Mouse (Mus musculus): ENCODE data around the gene Hhipl1. TPM values are rescaled to one million over a fixed set of nuclear protein-coding genes. Genes with fewer than 3 reads are reported as not detected.

Hhipl1 gene
- polyA plus RNA-seq, 1 experiment: 1.6 TPM

DNA sequence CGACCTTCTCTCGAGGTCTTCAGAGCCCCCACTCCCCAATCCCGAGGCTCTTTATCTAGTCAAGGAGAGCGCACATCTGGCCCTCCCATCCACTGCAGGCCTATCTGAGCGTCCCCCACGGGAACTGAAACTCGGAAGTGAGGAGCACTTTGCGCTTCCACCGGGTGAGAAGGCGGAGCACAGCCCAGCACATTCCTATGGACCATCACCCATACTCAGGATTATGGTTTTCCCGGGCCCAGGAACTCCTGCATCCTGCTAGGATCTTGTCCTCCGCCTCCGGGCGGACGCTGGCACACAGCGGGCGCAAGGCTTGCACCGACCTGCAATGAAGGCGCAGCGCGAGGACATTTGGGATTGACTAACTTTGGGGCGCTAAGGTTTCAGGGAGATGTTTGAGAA is 27.4 kb downstream of the Hhipl1 start:
- H3K27me3 ChIP-seq (ENCODE audit: control insufficient read depth, insufficient read depth, insufficient read length): no peaks in the 10 kb centered on the region
- no peaks in the 10 kb centered on the region for H3K79me2 ChIP-seq (ENCODE audit: control insufficient read depth, insufficient read depth)
- no peak for TF ChIP-seq CTCF (IDR thresholded peaks at IDR 0.05; ENCODE audit: control insufficient read depth, insufficient read depth, insufficient read length)
- no peak for TF ChIP-seq MYOG (IDR thresholded peaks at IDR 0.05; ENCODE audit: control insufficient read depth, extremely low read depth, insufficient read length)
- TF ChIP-seq USF1 (IDR thresholded peaks at IDR 0.05; ENCODE audit: low read depth): no peak
- no peak for TF ChIP-seq MAX (IDR thresholded peaks at IDR 0.05)
- no peak for TF ChIP-seq CEBPB (IDR thresholded peaks at IDR 0.05; ENCODE audit: low read depth)
- TF ChIP-seq FOSL1 (IDR thresholded peaks at IDR 0.05; ENCODE audit: insufficient read depth, low read length, poor library complexity, severe bottlenecking): no peak
- TF ChIP-seq MYOD1 (IDR thresholded peaks at IDR 0.05; ENCODE audit: control insufficient read depth, insufficient read length, low read depth): no peak
- H3K79me3 ChIP-seq (ENCODE audit: low read depth): no peaks in the 10 kb centered on the region
- H3K4me3 ChIP-seq (ENCODE audit: insufficient read depth, poor library complexity, severe bottlenecking): peak overlapping the region; percentile 8
- H3K36me3 ChIP-seq (ENCODE audit: control insufficient read depth, insufficient read depth): no peaks in the 10 kb centered on the region
- H3ac ChIP-seq (ENCODE audit: control insufficient read depth, insufficient read length, low read depth): peak overlapping the region; percentile 51

DNA sequence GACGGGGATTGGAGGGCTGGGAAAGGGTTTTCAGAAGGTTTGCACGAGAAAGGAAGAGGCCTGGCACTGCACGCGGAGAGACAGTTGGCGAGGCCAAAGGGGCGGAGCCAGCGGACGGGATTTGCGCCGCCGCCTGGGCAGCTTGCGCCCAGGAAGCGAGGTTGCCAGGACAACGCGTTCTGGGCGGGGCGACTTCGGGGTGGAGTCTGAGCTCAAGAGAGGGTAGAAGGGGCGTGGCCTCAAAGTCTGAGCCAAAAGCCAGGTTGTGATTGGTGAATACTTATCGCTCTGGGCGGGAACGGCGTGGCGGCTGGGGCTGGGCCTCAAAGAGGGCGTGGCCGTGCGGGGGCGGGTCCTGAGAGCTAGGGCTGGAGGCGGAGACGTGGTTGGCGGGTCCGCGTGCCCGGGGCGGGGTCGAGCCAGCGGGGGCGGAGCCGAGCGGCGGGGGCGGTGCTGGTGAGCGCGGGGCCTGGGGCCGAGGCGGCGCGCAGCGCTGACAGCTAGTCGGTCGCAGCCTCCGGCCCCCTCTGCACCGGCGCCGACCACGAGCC is 27.9 kb downstream of the Hhipl1 start, which contains the start of gene Cyp46a1:
Gene Cyp46a1 (plus strand): TSS at position 487 of the 551 bp plus-strand sequence.
- TF ChIP-seq CTCF (IDR thresholded peaks at IDR 0.05; ENCODE audit: control insufficient read depth, insufficient read depth, insufficient read length) (no peak), MAX (IDR thresholded peaks at IDR 0.05) (peak; percentile 77)
- Histone ChIP-seq H3K79me2 (ENCODE audit: control insufficient read depth, insufficient read depth) (no peaks in the 10 kb centered on the region), H3ac (ENCODE audit: control insufficient read depth, insufficient read length, low read depth) (peak within 1 kb of the TSS; percentile 79), H3K27me3 (ENCODE audit: control insufficient read depth, insufficient read depth, insufficient read length) (no peaks in the 10 kb centered on the region), H3K79me3 (ENCODE audit: low read depth) (no peaks in the 10 kb centered on the region), H3K4me3 (ENCODE audit: insufficient read depth, poor library complexity, severe bottlenecking) (peak within 1 kb of the TSS; percentile 28), H3K36me3 (ENCODE audit: control insufficient read depth, insufficient read depth) (no peaks in the 10 kb centered on the region)

DNA sequence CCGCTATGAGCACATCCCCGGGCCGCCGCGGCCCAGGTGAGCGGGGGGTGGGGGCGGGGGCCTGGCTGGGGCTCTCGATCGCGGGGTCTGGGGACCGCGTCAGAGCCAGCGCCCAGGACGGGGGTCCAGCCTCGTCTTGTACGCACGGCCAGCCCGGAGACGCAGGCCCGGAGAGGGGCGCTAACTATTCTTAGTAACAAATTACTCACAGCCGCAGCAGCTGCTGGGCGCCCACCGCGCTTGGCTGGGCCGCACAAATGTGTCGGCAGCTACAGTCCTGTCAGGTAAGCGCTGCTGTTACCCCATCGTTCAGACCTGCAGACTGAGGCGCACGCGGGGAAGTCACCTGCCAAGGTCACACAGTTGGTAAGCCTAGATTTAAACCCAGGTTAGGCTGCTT is 28.5 kb downstream of the Hhipl1 start:
- Histone ChIP-seq H3K79me3 (ENCODE audit: low read depth) (no peaks in the 10 kb centered on the region), H3K79me2 (ENCODE audit: control insufficient read depth, insufficient read depth) (no peaks in the 10 kb centered on the region), H3ac (ENCODE audit: control insufficient read depth, insufficient read length, low read depth) (peak overlapping the region; percentile 79), H3K27me3 (ENCODE audit: control insufficient read depth, insufficient read depth, insufficient read length) (no peaks in the 10 kb centered on the region), H3K36me3 (ENCODE audit: control insufficient read depth, insufficient read depth) (no peaks in the 10 kb centered on the region), H3K4me3 (ENCODE audit: insufficient read depth, poor library complexity, severe bottlenecking) (peak overlapping the region; percentile 28)
- TF ChIP-seq MYOD1 (IDR thresholded peaks at IDR 0.05; ENCODE audit: control insufficient read depth, insufficient read length, low read depth): peak; percentile 71
- no peak for TF ChIP-seq CTCF (IDR thresholded peaks at IDR 0.05; ENCODE audit: control insufficient read depth, insufficient read depth, insufficient read length)
- no peak for TF ChIP-seq CEBPB (IDR thresholded peaks at IDR 0.05; ENCODE audit: low read depth)

DNA sequence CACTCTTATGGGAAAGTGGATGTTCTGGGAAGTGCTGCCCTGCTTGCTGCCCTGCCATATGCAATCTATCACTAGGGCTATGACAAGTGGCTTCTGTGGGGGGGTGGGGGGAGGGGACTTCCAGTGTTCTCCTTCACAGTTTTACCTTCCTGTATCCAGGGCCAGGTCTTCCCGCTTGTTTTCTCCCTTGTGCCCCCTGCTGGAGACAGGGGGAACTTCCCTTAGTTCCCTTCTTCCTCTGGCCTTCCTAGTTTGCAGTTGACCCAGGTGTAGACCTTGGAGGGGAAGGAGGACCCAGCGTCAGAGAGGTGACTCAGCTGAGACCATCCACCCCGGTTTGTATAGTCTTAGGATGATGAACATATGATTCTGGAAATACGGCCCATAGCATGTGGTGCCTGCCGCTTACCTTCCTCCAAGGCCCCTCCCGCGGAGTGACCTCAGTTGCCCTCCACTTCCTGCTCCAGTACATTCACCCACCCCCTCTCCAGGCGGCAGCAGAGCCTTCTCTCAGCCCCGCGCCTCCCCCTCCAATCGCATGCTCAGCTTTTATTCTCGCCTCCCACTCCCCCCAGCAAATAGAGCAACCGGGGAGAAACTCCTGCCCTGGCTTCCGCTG is 32.6 kb downstream of the Hhipl1 start:
- no peaks in the 10 kb centered on the region for H3K36me3 ChIP-seq (ENCODE audit: control insufficient read depth, insufficient read depth)
- no peaks in the 10 kb centered on the region for H3K79me3 ChIP-seq (ENCODE audit: low read depth)
- H3K79me2 ChIP-seq (ENCODE audit: control insufficient read depth, insufficient read depth): no peaks in the 10 kb centered on the region
- TF ChIP-seq CEBPB (IDR thresholded peaks at IDR 0.05; ENCODE audit: low read depth) (no peak), CTCF (IDR thresholded peaks at IDR 0.05; ENCODE audit: control insufficient read depth, insufficient read depth, insufficient read length) (no peak), FOSL1 (IDR thresholded peaks at IDR 0.05; ENCODE audit: insufficient read depth, low read length, poor library complexity, severe bottlenecking) (no peak), MYOG (IDR thresholded peaks at IDR 0.05; ENCODE audit: control insufficient read depth, extremely low read depth, insufficient read length) (no peak), MAX (IDR thresholded peaks at IDR 0.05) (no peak), USF1 (IDR thresholded peaks at IDR 0.05; ENCODE audit: low read depth) (no peak), MYOD1 (IDR thresholded peaks at IDR 0.05; ENCODE audit: control insufficient read depth, insufficient read length, low read depth) (no peak)
- H3K4me3 ChIP-seq (ENCODE audit: insufficient read depth, poor library complexity, severe bottlenecking): no peak overlapping the region
- H3K27me3 ChIP-seq (ENCODE audit: control insufficient read depth, insufficient read depth, insufficient read length): no peaks in the 10 kb centered on the region
- no peak overlapping the region for H3ac ChIP-seq (ENCODE audit: control insufficient read depth, insufficient read length, low read depth)

DNA sequence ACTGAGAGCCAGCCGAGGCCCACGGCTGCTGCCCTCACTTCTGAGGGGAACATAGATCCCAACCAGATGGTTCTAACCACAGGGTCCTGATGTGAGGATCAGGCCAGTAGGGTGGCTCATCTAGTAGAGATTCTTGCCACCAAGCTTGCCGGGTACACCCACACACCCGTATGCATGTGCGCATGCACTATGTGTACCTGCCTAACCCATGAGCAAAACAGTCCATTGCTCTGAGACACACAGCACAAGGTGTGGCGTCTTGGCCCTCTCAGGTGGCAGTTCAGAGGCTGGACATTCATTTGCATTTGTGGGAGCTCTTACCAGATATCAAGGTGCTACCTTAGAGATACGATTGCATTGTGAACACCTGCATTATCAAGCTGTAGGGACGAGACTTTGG is 42.1 kb downstream of the Hhipl1 start:
- H3ac ChIP-seq (ENCODE audit: control insufficient read depth, insufficient read length, low read depth): no peak overlapping the region
- H3K36me3 ChIP-seq (ENCODE audit: control insufficient read depth, insufficient read depth): no peaks in the 10 kb centered on the region
- no peaks in the 10 kb centered on the region for H3K79me2 ChIP-seq (ENCODE audit: control insufficient read depth, insufficient read depth)
- TF ChIP-seq FOSL1 (IDR thresholded peaks at IDR 0.05; ENCODE audit: insufficient read depth, low read length, poor library complexity, severe bottlenecking): no peak
- no peak for TF ChIP-seq CEBPB (IDR thresholded peaks at IDR 0.05; ENCODE audit: low read depth)
- TF ChIP-seq MYOD1 (IDR thresholded peaks at IDR 0.05; ENCODE audit: control insufficient read depth, insufficient read length, low read depth): no peak
- no peak for TF ChIP-seq MAX (IDR thresholded peaks at IDR 0.05)
- no peak for TF ChIP-seq CTCF (IDR thresholded peaks at IDR 0.05; ENCODE audit: control insufficient read depth, insufficient read depth, insufficient read length)
- H3K4me3 ChIP-seq (ENCODE audit: insufficient read depth, poor library complexity, severe bottlenecking): no peak overlapping the region
- peaks cover 11% of the 10 kb centered on the region for H3K27me3 ChIP-seq (ENCODE audit: control insufficient read depth, insufficient read depth, insufficient read length)
- H3K79me3 ChIP-seq (ENCODE audit: low read depth): no peaks in the 10 kb centered on the region

DNA sequence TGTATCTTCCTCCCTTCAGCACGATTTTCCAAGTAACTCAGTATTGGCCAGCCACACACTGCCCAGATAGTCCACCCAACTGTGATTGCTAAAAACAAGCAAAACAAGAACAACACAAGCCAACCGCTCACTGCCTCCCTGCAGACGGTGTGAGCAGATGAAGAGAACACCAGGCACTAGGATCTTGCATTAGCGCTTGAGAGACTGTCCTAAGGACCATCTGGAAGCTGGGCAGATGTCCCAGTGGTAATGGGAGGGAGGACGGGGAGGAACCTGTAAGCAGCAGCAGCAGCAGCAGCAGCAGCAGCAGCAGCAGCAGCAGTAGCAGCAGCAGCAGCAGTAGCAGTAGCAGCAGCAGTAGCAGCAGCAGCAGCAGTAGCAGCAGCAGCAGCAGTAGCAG is 43.0 kb downstream of the Hhipl1 start:
- H3K79me2 ChIP-seq (ENCODE audit: control insufficient read depth, insufficient read depth): no peaks in the 10 kb centered on the region
- no peak overlapping the region for H3K4me3 ChIP-seq (ENCODE audit: insufficient read depth, poor library complexity, severe bottlenecking)
- H3K36me3 ChIP-seq (ENCODE audit: control insufficient read depth, insufficient read depth): no peaks in the 10 kb centered on the region
- no peaks in the 10 kb centered on the region for H3K79me3 ChIP-seq (ENCODE audit: low read depth)
- no peak overlapping the region for H3ac ChIP-seq (ENCODE audit: control insufficient read depth, insufficient read length, low read depth)
- no peak for TF ChIP-seq MAX (IDR thresholded peaks at IDR 0.05)
- TF ChIP-seq USF1 (IDR thresholded peaks at IDR 0.05; ENCODE audit: low read depth): no peak
- no peak for TF ChIP-seq MYOD1 (IDR thresholded peaks at IDR 0.05; ENCODE audit: control insufficient read depth, insufficient read length, low read depth)
- TF ChIP-seq MYOG (IDR thresholded peaks at IDR 0.05; ENCODE audit: control insufficient read depth, extremely low read depth, insufficient read length): no peak
- no peak for TF ChIP-seq CEBPB (IDR thresholded peaks at IDR 0.05; ENCODE audit: low read depth)
- no peak for TF ChIP-seq CTCF (IDR thresholded peaks at IDR 0.05; ENCODE audit: control insufficient read depth, insufficient read depth, insufficient read length)
- TF ChIP-seq FOSL1 (IDR thresholded peaks at IDR 0.05; ENCODE audit: insufficient read depth, low read length, poor library complexity, severe bottlenecking): no peak
- H3K27me3 ChIP-seq (ENCODE audit: control insufficient read depth, insufficient read depth, insufficient read length): peaks cover 11% of the 10 kb centered on the region
